Mouse (Mus musculus): ENCODE measurements around the gene Snd1. TPM values are rescaled to one million over a fixed set of nuclear protein-coding genes. Genes with fewer than 3 reads are reported as not detected.

The Snd1 gene
- polyA plus RNA-seq, 2 experiments = 104 to 120 TPM

GRCm38 (mm10) chr6:28582847-28583246 is 107.9 kb downstream of the Snd1 start:
- WGBS = 83% methylated on average over 3 of the region's 3 CpGs
- DNase-seq (ENCODE audit: low spot score) (no peak), ATAC-seq (ENCODE audit: low FRiP score, low read depth) (no peak)
- H3K36me3 ChIP-seq (ENCODE audit: control insufficient read depth, insufficient read depth, low read length) = no peaks in the 10 kb centered on the region
- no peaks in the 10 kb centered on the region for H3K27me3 ChIP-seq (ENCODE audit: control insufficient read depth, insufficient read depth, low read length)
- H3K4me3 ChIP-seq (replicated peaks; ENCODE audit: low read length) = no peak overlapping the region
- H3K9me3 ChIP-seq (ENCODE audit: control insufficient read depth, low read length) = no peaks in the 10 kb centered on the region
- H3K9ac ChIP-seq (ENCODE audit: low read depth, low read length, severe bottlenecking) = no peak overlapping the region
- no peak for TF ChIP-seq POLR2A (IDR thresholded peaks at IDR 0.05; ENCODE audit: borderline replicate concordance, extremely low read depth, insufficient read depth, insufficient read length)
- H3K4me2 ChIP-seq (replicated peaks; ENCODE audit: low read depth, low read length, severe bottlenecking) = no peak overlapping the region
- no peak overlapping the region for H3K27ac ChIP-seq (replicated peaks; ENCODE audit: low read depth, low read length)
- no peaks in the 10 kb centered on the region for H3K4me1 ChIP-seq (ENCODE audit: control insufficient read depth, insufficient read depth, low read length)

- Histone ChIP-seq H3K4me1 (ENCODE audit: control insufficient read depth, insufficient read depth, low read length) (no peaks in the 10 kb centered on the region), H3K27ac (replicated peaks; ENCODE audit: low read depth, low read length) (no peak overlapping the region), H3K9me3 (ENCODE audit: control insufficient read depth, low read length) (no peaks in the 10 kb centered on the region), H3K4me3 (replicated peaks; ENCODE audit: low read length) (no peak overlapping the region), H3K36me3 (ENCODE audit: control insufficient read depth, insufficient read depth, low read length) (no peaks in the 10 kb centered on the region), H3K27me3 (ENCODE audit: control insufficient read depth, insufficient read depth, low read length) (no peaks in the 10 kb centered on the region), H3K4me2 (replicated peaks; ENCODE audit: low read depth, low read length, severe bottlenecking) (no peak overlapping the region), H3K9ac (ENCODE audit: low read depth, low read length, severe bottlenecking) (no peak overlapping the region)
- TF ChIP-seq POLR2A (IDR thresholded peaks at IDR 0.05; ENCODE audit: borderline replicate concordance, extremely low read depth, insufficient read depth, insufficient read length) = no peak
- ATAC-seq (ENCODE audit: low FRiP score, low read depth) = no peak
- WGBS = 95% methylated on average over 2 of the region's 2 CpGs
- DNase-seq (ENCODE audit: low spot score) = no peak
Observed at GRCm38 (mm10) chr6:28583399-28583798, 108.5 kb downstream of the Snd1 start.

DNA sequence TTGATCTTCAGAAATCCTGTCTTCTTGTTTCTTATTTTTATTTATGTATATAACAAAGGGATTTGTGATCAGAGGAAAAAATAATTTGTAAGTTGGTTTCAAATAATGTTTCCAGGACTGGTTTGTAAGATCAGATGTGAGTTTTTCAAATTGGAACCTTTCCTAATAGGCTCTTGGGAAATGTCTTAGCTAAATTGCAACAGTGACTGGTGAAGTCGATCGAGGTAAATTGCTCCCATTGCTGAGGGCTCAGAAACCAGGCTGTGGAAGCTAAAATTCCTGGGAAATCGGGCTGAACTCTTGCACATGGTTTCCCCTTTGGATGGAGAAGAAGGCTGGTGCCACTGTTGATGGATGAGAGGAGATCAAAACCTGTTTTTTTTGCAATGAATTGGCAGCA is 111.9 kb downstream of the Snd1 start:
- H3K4me1 ChIP-seq (ENCODE audit: control insufficient read depth, insufficient read depth, low read length) = no peaks in the 10 kb centered on the region
- DNase-seq (ENCODE audit: low spot score) (no peak), ATAC-seq (ENCODE audit: low FRiP score, low read depth) (no peak)
- no peak overlapping the region for H3K27ac ChIP-seq (replicated peaks; ENCODE audit: low read depth, low read length)
- TF ChIP-seq POLR2A (IDR thresholded peaks at IDR 0.05; ENCODE audit: borderline replicate concordance, extremely low read depth, insufficient read depth, insufficient read length) = no peak
- no peaks in the 10 kb centered on the region for H3K27me3 ChIP-seq (ENCODE audit: control insufficient read depth, insufficient read depth, low read length)
- no peak overlapping the region for H3K4me2 ChIP-seq (replicated peaks; ENCODE audit: low read depth, low read length, severe bottlenecking)
- WGBS = 73% methylated on average over 3 of the region's 3 CpGs
- H3K4me3 ChIP-seq (replicated peaks; ENCODE audit: low read length) = no peak overlapping the region
- peaks cover 5% of the 10 kb centered on the region; the same call in 1 of the 2 replicates for H3K36me3 ChIP-seq (ENCODE audit: control insufficient read depth, insufficient read depth, low read length)
- no peak overlapping the region for H3K9ac ChIP-seq (ENCODE audit: low read depth, low read length, severe bottlenecking)
- no peaks in the 10 kb centered on the region for H3K9me3 ChIP-seq (ENCODE audit: control insufficient read depth, low read length)

GRCm38 (mm10) chr6:28588494-28589171 is 113.7 kb downstream of the Snd1 start:
- DNase-seq (ENCODE audit: low spot score) (no peak), ATAC-seq (ENCODE audit: low FRiP score, low read depth) (no peak)
- Histone ChIP-seq H3K4me2 (replicated peaks; ENCODE audit: low read depth, low read length, severe bottlenecking) (no peak overlapping the region), H3K36me3 (ENCODE audit: control insufficient read depth, insufficient read depth, low read length) (peaks cover 12% of the 10 kb centered on the region; the same call in 1 of the 2 replicates), H3K4me3 (replicated peaks; ENCODE audit: low read length) (no peak overlapping the region), H3K9ac (ENCODE audit: low read depth, low read length, severe bottlenecking) (no peak overlapping the region), H3K4me1 (ENCODE audit: control insufficient read depth, insufficient read depth, low read length) (no peaks in the 10 kb centered on the region), H3K27ac (replicated peaks; ENCODE audit: low read depth, low read length) (no peak overlapping the region), H3K27me3 (ENCODE audit: control insufficient read depth, insufficient read depth, low read length) (no peaks in the 10 kb centered on the region), H3K9me3 (ENCODE audit: control insufficient read depth, low read length) (no peaks in the 10 kb centered on the region)
- 82% methylated on average over 5 of the region's 5 CpGs for WGBS
- no peak for TF ChIP-seq POLR2A (IDR thresholded peaks at IDR 0.05; ENCODE audit: borderline replicate concordance, extremely low read depth, insufficient read depth, insufficient read length)

GRCm38 (mm10) chr6:28592323-28592893 is 117.5 kb downstream of the Snd1 start:
- peaks cover 15% of the 10 kb centered on the region; the same call in 1 of the 2 replicates for H3K36me3 ChIP-seq (ENCODE audit: control insufficient read depth, insufficient read depth, low read length)
- H3K9ac ChIP-seq (ENCODE audit: low read depth, low read length, severe bottlenecking) = no peak overlapping the region
- H3K27ac ChIP-seq (replicated peaks; ENCODE audit: low read depth, low read length) = no peak overlapping the region
- no peak for DNase-seq (ENCODE audit: low spot score)
- no peaks in the 10 kb centered on the region for H3K4me1 ChIP-seq (ENCODE audit: control insufficient read depth, insufficient read depth, low read length)
- H3K27me3 ChIP-seq (ENCODE audit: control insufficient read depth, insufficient read depth, low read length) = no peaks in the 10 kb centered on the region
- no peak for TF ChIP-seq POLR2A (IDR thresholded peaks at IDR 0.05; ENCODE audit: borderline replicate concordance, extremely low read depth, insufficient read depth, insufficient read length)
- no peak overlapping the region for H3K4me2 ChIP-seq (replicated peaks; ENCODE audit: low read depth, low read length, severe bottlenecking)
- no peaks in the 10 kb centered on the region for H3K9me3 ChIP-seq (ENCODE audit: control insufficient read depth, low read length)
- WGBS = 97% methylated on average over 3 of the region's 3 CpGs
- ATAC-seq (ENCODE audit: low FRiP score, low read depth) = no peak
- H3K4me3 ChIP-seq (replicated peaks; ENCODE audit: low read length) = no peak overlapping the region
